Mouse (Mus musculus): ENCODE data around the gene Dcx. TPM values are rescaled to one million over a fixed set of nuclear protein-coding genes. Genes with fewer than 3 reads are reported as not detected.

Dcx gene
- total RNA-seq (2023) = not detected

DNA sequence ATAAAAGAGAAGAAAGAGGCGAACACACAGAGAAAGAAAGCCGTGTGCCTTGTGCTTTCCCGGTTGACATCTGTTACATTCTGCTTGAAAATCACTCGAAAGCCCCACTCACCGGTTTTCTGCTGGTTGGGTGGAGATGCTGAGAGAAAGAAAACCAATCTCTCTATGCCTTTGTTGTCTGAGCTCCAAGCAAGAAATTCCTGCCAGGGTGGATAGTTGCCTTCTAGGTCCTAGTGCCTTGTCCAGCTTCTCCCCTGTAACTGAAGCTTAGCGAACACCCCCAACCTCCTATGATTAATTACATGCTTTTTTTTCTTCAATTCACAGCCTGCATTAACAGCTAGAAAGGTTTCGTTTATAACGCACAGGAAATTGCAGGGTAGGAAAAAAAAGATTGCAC lies at the start of gene Dcx:
Gene Dcx (minus strand): TSS at position 354 of the 400 bp plus-strand sequence.

GRCm38 (mm10) chrX:143827212-143827611 lies 105.9 kb downstream of the Dcx start, which contains the start of gene Capn6:
Gene Capn6 (minus strand): TSS chrX:143827414.

Other genes starting within 250 kb of the Dcx start
- gene Capn6, start 105.9 kb downstream of the Dcx start, total RNA-seq (2023) = not detected
- gene A730046J19Rik, start 220.4 kb upstream of the Dcx start, total RNA-seq (2023) = under 1 TPM in 1 of 2 experiments, not detected in 1; 0.26 TPM

Data from neutrophil, adult 83 days (primary cell).